Mouse (Mus musculus) E14TG2a.4 (cell line): Measurements from ENCODE around the gene Stx8.

Experiments
- CTCF ChIP-seq: conservative IDR thresholded peaks from 2 replicates; pipeline ENCODE4 v1.5.1; 2014; ENCODE audit warnings: low read length
- NANOG ChIP-seq: IDR thresholded peaks from 2 replicates; pipeline ENCODE4 v1.6.1; 2014; ENCODE audit warnings: borderline replicate concordance, low read length, mixed read lengths
- POU5F1 ChIP-seq: IDR thresholded peaks from 2 replicates; pipeline ENCODE4 v1.6.1; 2014; ENCODE audit warnings: low read length, borderline replicate concordance

DNA sequence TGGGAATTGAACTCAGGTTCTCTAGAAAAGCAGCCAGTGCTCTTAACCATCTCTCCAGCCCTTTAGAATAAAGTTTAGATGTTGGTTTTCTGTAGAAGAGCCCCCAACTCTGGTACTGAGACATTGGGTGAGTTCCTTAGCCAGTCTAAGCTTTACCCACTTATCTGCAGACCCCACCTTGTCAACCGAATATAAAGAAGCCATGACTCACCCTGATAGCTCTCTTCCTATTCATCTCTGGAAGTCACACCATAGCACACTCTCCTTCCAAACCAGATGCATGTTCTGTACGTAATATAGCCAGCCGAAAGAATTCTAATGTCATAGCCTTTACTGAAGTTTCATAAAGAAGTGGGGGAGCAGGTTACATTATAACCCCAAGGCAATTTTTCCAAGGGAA, 192.2 kb downstream of the Stx8 start:
- TF ChIP-seq CTCF, result no peak
- no peak for TF ChIP-seq POU5F1
- no peak for TF ChIP-seq NANOG
